Mouse (Mus musculus): ENCODE results near the gene Ugt8a. TPM values are rescaled to one million over a fixed set of nuclear protein-coding genes. Genes with fewer than 3 reads are reported as not detected.

Gene Ugt8a
- not detected in 4 replicates for total RNA-seq (2023; ENCODE audit: inconsistent age)

DNA sequence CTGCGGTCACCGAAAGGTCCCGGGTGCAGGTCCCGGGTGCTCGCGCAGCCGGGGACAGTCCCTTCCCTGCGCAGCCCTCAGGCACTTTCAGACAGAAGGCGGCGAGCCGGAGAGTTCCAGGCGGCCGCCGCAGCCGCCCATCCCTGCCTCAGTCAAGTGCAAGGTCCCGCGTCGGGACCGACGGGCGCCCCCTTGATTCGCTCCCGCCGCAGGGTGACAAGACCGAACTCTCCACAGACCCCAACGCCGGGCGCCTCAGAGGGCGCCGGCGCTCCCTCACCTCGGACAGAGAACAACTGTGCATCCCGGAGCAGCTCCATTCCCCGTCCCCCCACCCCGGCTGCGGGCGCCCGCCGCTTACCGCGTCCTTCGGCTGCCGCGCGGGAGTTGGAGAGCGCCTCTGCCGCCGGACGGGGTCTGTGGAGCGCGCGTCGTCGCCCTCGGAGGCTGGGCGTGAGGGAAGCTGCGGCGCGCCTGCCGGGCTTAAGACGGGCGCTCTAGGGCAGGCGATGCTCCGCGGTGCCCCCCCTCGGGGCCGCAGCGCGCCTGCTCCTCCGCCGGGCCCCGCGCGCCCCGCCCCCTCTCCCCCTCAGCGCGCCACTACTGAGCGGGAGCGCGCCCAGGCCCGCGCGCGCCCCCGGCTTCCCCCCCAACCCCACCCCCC, at the start of gene Ugt8a:
Gene Ugt8a (minus strand): TSS at position 528 of the 664 bp plus-strand sequence.

